Mouse (Mus musculus): ENCODE results near the gene Terf2ip. TPM values are rescaled to one million over a fixed set of nuclear protein-coding genes. Genes with fewer than 3 reads are reported as not detected.

Gene Terf2ip
- total RNA-seq, 2 experiments from 2014 or later: 42.9 to 43.9 TPM

- DNase-seq (ENCODE audit: low spot score in 2 of 2): no peak
Measured at GRCm38 (mm10) chr8:112007669-112008068, 3.5 kb upstream of the Terf2ip start.

- no peak for DNase-seq (ENCODE audit: low spot score in 2 of 2)
Measured at GRCm38 (mm10) chr8:112009558-112009957, 1.6 kb upstream of the Terf2ip start.

GRCm38 (mm10) chr8:112011816-112012242 lies 631 bp downstream of the Terf2ip start:
- peak; percentile 24 to 38 for DNase-seq (ENCODE audit: low spot score in 2 of 2)

GRCm38 (mm10) chr8:112014936-112015335 lies 3.7 kb downstream of the Terf2ip start, which contains the start of gene Gm6793:
Gm6793 (minus strand) TSS chr8:112015036.
- no peak for DNase-seq (ENCODE audit: low spot score in 2 of 2)

- DNase-seq (ENCODE audit: low spot score in 2 of 2): no peak
Measured at GRCm38 (mm10) chr8:112029455-112029854, 18.3 kb downstream of the Terf2ip start.

GRCm38 (mm10) chr8:112030663-112031062 lies 19.5 kb downstream of the Terf2ip start:
- no peak for DNase-seq (ENCODE audit: low spot score in 2 of 2)

- no peak for DNase-seq (ENCODE audit: low spot score in 2 of 2)
Measured at GRCm38 (mm10) chr8:112033071-112033470, 21.9 kb downstream of the Terf2ip start.

GRCm38 (mm10) chr8:112034603-112035002 lies 23.4 kb downstream of the Terf2ip start:
- peak in 1 of 2 experiments; percentile 34 for DNase-seq (ENCODE audit: low spot score in 2 of 2)

GRCm38 (mm10) chr8:112037521-112037920 lies 26.3 kb downstream of the Terf2ip start:
- no peak for DNase-seq (ENCODE audit: low spot score in 2 of 2)

GRCm38 (mm10) chr8:112045182-112045581 lies 34.0 kb downstream of the Terf2ip start:
- no peak for DNase-seq (ENCODE audit: low spot score in 2 of 2)

- DNase-seq (ENCODE audit: low spot score in 2 of 2): peak; percentile 80 to 94
Measured at GRCm38 (mm10) chr8:112045896-112046295, 34.7 kb downstream of the Terf2ip start.

GRCm38 (mm10) chr8:112048293-112048692 lies 37.1 kb downstream of the Terf2ip start:
- DNase-seq (ENCODE audit: low spot score in 2 of 2): no peak

GRCm38 (mm10) chr8:112049984-112050383 lies 38.8 kb downstream of the Terf2ip start:
- no peak for DNase-seq (ENCODE audit: low spot score in 2 of 2)

- no peak for DNase-seq (ENCODE audit: low spot score in 2 of 2)
Measured at GRCm38 (mm10) chr8:112051537-112051936, 40.3 kb downstream of the Terf2ip start.

GRCm38 (mm10) chr8:112054456-112054855 lies 43.3 kb downstream of the Terf2ip start:
- no peak for DNase-seq (ENCODE audit: low spot score in 2 of 2)

- DNase-seq (ENCODE audit: low spot score in 2 of 2): peak in 1 of 2 experiments; percentile 72
Measured at GRCm38 (mm10) chr8:112061372-112061771, 50.2 kb downstream of the Terf2ip start.

Other genes starting within 250 kb of the Terf2ip start
- 10 to 100 TPM; 79.3 to 82.7 TPM for gene Cfdp1, start 157.1 kb upstream of the Terf2ip start, total RNA-seq (2021)
- 1 to 10 TPM; 4.0 to 4.8 TPM for gene Tmem170, start 134.6 kb upstream of the Terf2ip start, total RNA-seq (2021)
- under 1 TPM; 0.63 to 0.64 TPM for gene Chst5, start 101.0 kb upstream of the Terf2ip start, total RNA-seq (2021)
- 10 to 100 TPM; 12.4 to 14.8 TPM for gene Tmem231, start 77.5 kb upstream of the Terf2ip start, total RNA-seq (2021)
- gene Gabarapl2, start 70.7 kb upstream of the Terf2ip start, total RNA-seq (2021): 100 to 1,000 TPM; 212 to 219 TPM
- gene Adat1, start 19.1 kb upstream of the Terf2ip start, total RNA-seq (2021): 1 to 10 TPM; 5.7 to 6.2 TPM
- 10 to 100 TPM; 81.0 to 91.2 TPM for gene Kars, start 75 bp upstream of the Terf2ip start, total RNA-seq (2021)
- under 1 TPM in 1 of 2 experiments, not detected in 1; 0.25 TPM for gene Gm6793, start 3.6 kb downstream of the Terf2ip start, total RNA-seq (2021)

Measured in layer of hippocampus, adult 18-20 months (tissue).